Mouse (Mus musculus) ES-E14 (cell line): ENCODE data around the gene Cyb5r3. TPM values are rescaled to one million over a fixed set of nuclear protein-coding genes. Genes with fewer than 3 reads are reported as not detected.

Source experiments
- DNase-seq: peaks from one replicate; pipeline ENCODE4 v3.0.0-alpha.2; 2013; ENCODE audit warnings: low read depth, low spot score
- H3K27ac ChIP-seq: 2 replicates; pipeline ENCODE4 v1.5.1; 2012; ENCODE audit warnings: low read depth, mild to moderate bottlenecking, low read length, moderate library complexity, mixed read lengths; ENCODE audit not compliant: poor library complexity, insufficient read depth, severe bottlenecking
- H3K36me3 ChIP-seq: 2 replicates; pipeline ENCODE4 v1.6.1; 2012; ENCODE audit warnings: mild to moderate bottlenecking, low read length, moderate library complexity, mixed read lengths; ENCODE audit not compliant: control insufficient read depth, poor library complexity, insufficient read depth, severe bottlenecking
- H3K4me1 ChIP-seq, 2 experiments: fragments of 150-350 bp in 1 of 2; sonication (generic) in 1 of 2; 2 replicates each; pipeline ENCODE4 v1.6.1; 2012; ENCODE audit warnings: low read length in 2 of 2, mild to moderate bottlenecking in 1 of 2, mixed read lengths in 1 of 2; ENCODE audit not compliant: control insufficient read depth in 2 of 2, insufficient read depth in 2 of 2, poor library complexity in 1 of 2
- H3K4me3 ChIP-seq, 2 experiments: fragments of 150-350 bp in 1 of 2; sonication (generic) in 1 of 2; 2 replicates each; pipeline ENCODE4 v1.5.1; 2012; ENCODE audit warnings: low read length in 2 of 2, low read depth in 1 of 2, mild to moderate bottlenecking in 1 of 2, mixed read lengths in 1 of 2; ENCODE audit not compliant: insufficient read depth in 1 of 2, poor library complexity in 1 of 2, severe bottlenecking in 1 of 2
- H3K9ac ChIP-seq: 2 replicates; pipeline ENCODE4 v1.6.1; 2012; ENCODE audit warnings: low read depth, mild to moderate bottlenecking, low read length, mixed read lengths; ENCODE audit not compliant: poor library complexity, insufficient read depth, severe bottlenecking
- H3K9me3 ChIP-seq: fragments of 150-350 bp; sonication (generic); 2 replicates; pipeline ENCODE4 v1.6.1; 2012; ENCODE audit warnings: low read depth, mild to moderate bottlenecking, low read length; ENCODE audit not compliant: control insufficient read depth, insufficient read depth
- CHD2 ChIP-seq: IDR thresholded peaks from 2 replicates; pipeline ENCODE4 v1.6.1; 2014; ENCODE audit warnings: mild to moderate bottlenecking, low read depth, low read length, inconsistent platforms
- HCFC1 ChIP-seq: IDR thresholded peaks from 2 replicates; pipeline ENCODE4 v1.6.1; 2012; ENCODE audit warnings: low read length, inconsistent platforms, borderline replicate concordance; ENCODE audit not compliant: insufficient read depth
- MAFK ChIP-seq: IDR thresholded peaks from 2 replicates; pipeline ENCODE4 v1.6.1; 2014; ENCODE audit warnings: mild to moderate bottlenecking, low read depth, low read length, inconsistent platforms; ENCODE audit not compliant: insufficient read depth
- ZC3H11A ChIP-seq: IDR thresholded peaks from 2 replicates; pipeline ENCODE4 v1.6.1; 2012; ENCODE audit warnings: low read depth, mild to moderate bottlenecking, inconsistent platforms, low read length, borderline replicate concordance
- ZNF384 ChIP-seq: IDR thresholded peaks from 2 replicates; pipeline ENCODE4 v1.6.1; 2012; ENCODE audit warnings: low read depth, low read length, inconsistent platforms
- in situ Hi-C, 2 experiments: fragments of 600-800 bp; cut with MboI; formaldehyde crosslinking; loops; one replicate each; pipeline ENCODE4 v1.15.1; 2025; ENCODE audit warnings: low sequenced_read_pairs in 2 of 2, inconsistent platforms in 1 of 2; ENCODE audit not compliant: unreplicated experiment in 2 of 2
- total RNA-seq: library from RNA; depleted of rRNA; stranded (reverse); fragments of 300-350 nt; gene quantifications from 2 replicates; pipeline ENCODE4 v1.2.3, GENCODE M21; 2012

Gene Cyb5r3
- total RNA-seq, 1 experiment: 94.2 TPM

GRCm38 (mm10) chr15:83156929-83157666 lies 15.3 kb downstream of the Cyb5r3 start:
- H3K4me3 ChIP-seq: no peak overlapping the region
- DNase-seq: peak; percentile 72
- TF ChIP-seq MAFK (0 out of 2 replicates have a peak, but pooled peaks have one; percentile 21), ZC3H11A (peak; percentile 32; the same call in 1 of the 2 replicates), CHD2 (no peak)
- H3K9me3 ChIP-seq: no peaks in the 10 kb centered on the region
- peaks cover 49% of the 10 kb centered on the region; the same call in 1 of the 2 replicates for H3K36me3 ChIP-seq
- H3K27ac ChIP-seq: peak overlapping the region; percentile 38
- in situ Hi-C loops: loop anchor here in 1 of 2 experiments (5.0 kb wide), 1 partner anchor 55 kb away; no protein-coding TSS in a partner anchor
- H3K4me1 ChIP-seq: peaks cover 4 to 19% of the 10 kb centered on the region in 2 experiments; a peak in 2 of 4 replicates
- H3K9ac ChIP-seq: no peak overlapping the region

GRCm38 (mm10) chr15:83155672-83156419 lies 16.5 kb downstream of the Cyb5r3 start:
- no peak overlapping the region for H3K27ac ChIP-seq
- peaks cover 42% of the 10 kb centered on the region; the same call in 1 of the 2 replicates for H3K36me3 ChIP-seq
- in situ Hi-C loops: loop anchor here in 1 of 2 experiments (5.0 kb wide), 1 partner anchor 56 kb away; no protein-coding TSS in a partner anchor
- H3K9ac ChIP-seq: no peak overlapping the region
- H3K4me1 ChIP-seq: peaks cover 0 to 12% of the 10 kb centered on the region in 2 experiments; a peak in 2 of 4 replicates
- H3K9me3 ChIP-seq: no peaks in the 10 kb centered on the region
- no peak for DNase-seq
- TF ChIP-seq MAFK: no peak
- no peak for TF ChIP-seq ZC3H11A
- TF ChIP-seq CHD2: no peak
- TF ChIP-seq HCFC1: no peak
- no peak for TF ChIP-seq ZNF384
- no peak overlapping the region for H3K4me3 ChIP-seq

- Histone ChIP-seq H3K9me3 (no peaks in the 10 kb centered on the region), H3K4me1 (peaks cover 2 to 11% of the 10 kb centered on the region in 2 experiments; a peak in 3 of 4 replicates), H3K9ac (no peak overlapping the region), H3K4me3 (no peak overlapping the region), H3K36me3 (peaks cover 31% of the 10 kb centered on the region; the same call in 1 of the 2 replicates), H3K27ac (no peak overlapping the region)
- in situ Hi-C loops: no loop called here
- TF ChIP-seq ZNF384 (no peak), CHD2 (no peak), HCFC1 (no peak), MAFK (no peak), ZC3H11A (no peak)
- no peak for DNase-seq
Measured at GRCm38 (mm10) chr15:83154309-83154708, 18.1 kb downstream of the Cyb5r3 start.

- TF ChIP-seq ZC3H11A (no peak), HCFC1 (no peak), MAFK (no peak), ZNF384 (no peak), CHD2 (no peak)
- H3K27ac ChIP-seq: no peak overlapping the region
Measured at GRCm38 (mm10) chr15:83150694-83151093, 21.7 kb downstream of the Cyb5r3 start.

More at GRCm38 (mm10) chr15:83150694-83151093, 21.7 kb downstream of the Cyb5r3 start:
- Histone ChIP-seq H3K4me1 (peaks cover under 1 to 2% of the 10 kb centered on the region in 2 experiments; a peak in 3 of 4 replicates), H3K4me3 (no peak overlapping the region), H3K36me3 (peaks cover 18% of the 10 kb centered on the region), H3K9me3 (no peaks in the 10 kb centered on the region), H3K9ac (no peak overlapping the region)
- DNase-seq: no peak
- in situ Hi-C loops: no loop called here
